Mouse (Mus musculus) liver, embryonic 12.5 days (tissue): ENCODE results near the gene Fgf4. TPM values are rescaled to one million over a fixed set of nuclear protein-coding genes. Genes with fewer than 3 reads are reported as not detected.

Source experiments
- ATAC-seq: fragments of 200-750 bp; cut with Nextera tagmentation; 2 replicates; pipeline ENCODE4 v1.8.0; 2017; ENCODE audit warnings: moderate number of reproducible peaks, mild to moderate bottlenecking, moderate library complexity
- H3K27ac ChIP-seq: fragments of 300-500 bp; sonication (generic); 2 replicates; pipeline ENCODE4 v1.5.1; 2016; ENCODE audit warnings: mild to moderate bottlenecking
- H3K27me3 ChIP-seq: fragments of 300-500 bp; sonication (generic); replicated peaks from 2 replicates; pipeline ENCODE4 v1.6.1; 2016; ENCODE audit warnings: mild to moderate bottlenecking, moderate library complexity
- H3K36me3 ChIP-seq: fragments of 300-500 bp; sonication (generic); 2 replicates; pipeline ENCODE4 v1.6.1; 2016; ENCODE audit warnings: mild to moderate bottlenecking, moderate library complexity
- H3K4me1 ChIP-seq: fragments of 300-500 bp; sonication (generic); 2 replicates; pipeline ENCODE4 v1.6.1; 2016
- H3K4me2 ChIP-seq: fragments of 300-500 bp; sonication (generic); 2 replicates; pipeline ENCODE4 v1.6.1; 2016; ENCODE audit warnings: mild to moderate bottlenecking, moderate library complexity
- H3K4me3 ChIP-seq: fragments of 300-500 bp; sonication (generic); 2 replicates; pipeline ENCODE4 v1.5.1; 2016; ENCODE audit warnings: mild to moderate bottlenecking, moderate library complexity
- H3K9ac ChIP-seq: fragments of 300-500 bp; sonication (generic); 2 replicates; pipeline ENCODE4 v1.6.1; 2016; ENCODE audit warnings: mild to moderate bottlenecking, moderate library complexity
- H3K9me3 ChIP-seq: fragments of 300-500 bp; sonication (generic); replicated peaks from 2 replicates; pipeline ENCODE4 v1.6.1; 2016; ENCODE audit warnings: mild to moderate bottlenecking, moderate library complexity
- WGBS: fragments of 180-500 bp; shearing (Covaris S2); methylation state at CpG from one replicate; pipeline ENCODE4 v1.1.7; 2016; ENCODE audit not compliant: insufficient replicate concordance; 5-methylcytosine and 5-hydroxymethylcytosine counted together
- polyA plus RNA-seq: library from polyadenylated mRNA; unstranded; fragments of >200 nt; fragmentation: Nextera tagmentation; extraction: Ambion mirVana; gene quantifications from 2 replicates; pipeline ENCODE4 v1.2.1, GENCODE M21; 2016

Gene Fgf4
- polyA plus RNA-seq, 1 experiment from 2014 or later, result not detected

DNA sequence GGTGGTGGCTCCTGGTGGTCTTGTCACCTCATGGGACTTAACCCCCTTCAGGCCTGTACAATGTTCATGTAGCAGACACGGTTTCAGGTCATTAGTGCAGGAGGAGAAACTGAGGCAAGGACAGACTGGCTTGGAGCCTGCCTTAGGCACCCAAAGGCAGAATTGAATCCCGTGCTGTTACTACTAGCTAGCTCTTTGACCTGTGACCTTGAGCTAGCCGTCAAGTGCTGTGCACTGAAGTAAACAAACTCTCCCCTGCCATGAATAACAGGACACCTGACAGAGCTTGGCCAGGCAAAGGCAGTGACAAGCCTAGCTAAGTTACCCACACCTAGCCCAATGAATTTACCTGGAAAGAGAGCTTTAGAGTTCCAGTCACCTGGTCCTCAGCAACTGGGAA is 7.8 kb downstream of the Fgf4 start:
- peaks cover 80% of the 10 kb centered on the region for H3K27me3 ChIP-seq

DNA sequence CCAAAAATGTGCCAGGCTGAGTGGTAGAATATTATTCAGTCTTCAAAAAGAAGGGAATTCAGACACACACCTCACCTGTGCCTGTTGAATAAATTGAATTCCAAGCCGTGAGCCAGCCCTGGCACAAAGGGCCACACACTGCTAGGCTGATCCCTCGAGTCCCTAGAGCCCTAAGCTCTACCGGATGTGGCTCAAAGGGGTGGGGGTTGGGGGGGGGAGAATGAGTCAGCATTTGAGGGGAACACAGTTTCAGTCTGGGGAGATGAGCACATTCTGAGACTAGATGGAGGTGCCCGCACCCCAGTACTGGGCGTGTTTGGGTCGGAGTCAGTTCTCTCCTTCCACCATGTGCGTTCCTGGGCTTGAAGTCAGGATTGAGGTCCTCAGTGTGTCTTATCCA is 10.0 kb downstream of the Fgf4 start:
- Histone ChIP-seq H3K9me3 (no peaks in the 10 kb centered on the region), H3K27ac (no peak overlapping the region), H3K36me3 (no peaks in the 10 kb centered on the region), H3K27me3 (peaks cover 84% of the 10 kb centered on the region), H3K9ac (no peak overlapping the region), H3K4me3 (no peak overlapping the region), H3K4me2 (no peak overlapping the region), H3K4me1 (peaks cover 11% of the 10 kb centered on the region; the same call in 1 of the 2 replicates)
- WGBS, result 59% methylated on average over 7 of the region's 7 CpGs
- no peak for ATAC-seq

More for the DNA sequence above, 7.8 kb downstream of the Fgf4 start:
- Histone ChIP-seq H3K9ac (no peak overlapping the region), H3K9me3 (no peaks in the 10 kb centered on the region), H3K4me3 (no peak overlapping the region), H3K4me2 (no peak overlapping the region), H3K4me1 (no peaks in the 10 kb centered on the region), H3K36me3 (no peaks in the 10 kb centered on the region), H3K27ac (no peak overlapping the region)
- ATAC-seq, result no peak
- 41% methylated on average over 3 of the region's 3 CpGs for WGBS

DNA sequence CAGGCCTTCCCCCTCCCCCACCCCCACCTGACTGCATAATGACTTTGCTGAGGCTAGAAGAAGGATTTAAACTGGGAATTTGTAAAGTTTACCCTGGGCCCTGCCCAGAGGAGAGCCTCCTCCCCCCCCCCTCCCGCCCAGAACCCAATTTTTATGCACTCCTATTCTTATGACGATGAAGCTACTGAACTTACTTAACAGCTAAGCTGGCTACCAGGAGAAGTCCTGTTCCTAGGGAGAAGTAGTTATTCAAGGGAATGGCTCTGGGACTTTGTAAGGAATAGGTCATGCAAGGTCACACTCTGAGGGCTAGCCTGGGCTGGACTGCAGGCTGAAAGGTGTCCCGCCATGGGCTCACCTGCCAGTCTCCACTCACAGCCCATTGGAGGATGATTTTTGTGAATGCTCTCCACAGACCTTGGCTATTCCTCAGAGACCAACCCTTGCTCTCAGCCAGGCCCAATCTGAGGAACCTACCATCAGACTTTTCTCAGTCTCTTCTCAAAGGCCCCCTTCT is 10.7 kb downstream of the Fgf4 start:
- no peaks in the 10 kb centered on the region for H3K9me3 ChIP-seq
- H3K27ac ChIP-seq, result no peak overlapping the region
- peaks cover 91% of the 10 kb centered on the region for H3K27me3 ChIP-seq
- no peak overlapping the region for H3K9ac ChIP-seq
- no peaks in the 10 kb centered on the region for H3K36me3 ChIP-seq
- ATAC-seq, result no peak
- H3K4me1 ChIP-seq, result peaks cover 11% of the 10 kb centered on the region; the same call in 1 of the 2 replicates
- H3K4me2 ChIP-seq, result no peak overlapping the region
- H3K4me3 ChIP-seq, result no peak overlapping the region
- whole genome bisulfite sequencing, result 62% methylated on average over 3 of the region's 3 CpGs

DNA sequence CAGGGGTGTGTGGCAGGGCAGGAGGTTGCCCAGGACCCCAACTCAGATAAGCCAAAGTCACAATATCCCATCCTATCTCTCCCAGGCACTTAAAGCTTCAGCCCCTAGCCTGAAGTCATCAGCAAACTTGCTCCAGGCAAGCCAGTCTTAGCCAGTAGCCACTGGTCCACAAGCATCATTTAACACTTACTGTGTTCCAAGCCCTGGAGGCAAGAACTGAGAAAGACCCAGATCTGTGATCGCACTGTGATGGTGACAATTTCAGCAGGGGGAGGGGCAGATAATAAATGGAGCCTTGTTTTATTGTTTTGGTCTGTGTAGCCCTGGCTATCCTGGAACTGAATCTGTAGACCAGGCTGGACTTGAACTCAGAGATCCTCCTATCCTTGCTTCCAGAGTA is 11.5 kb downstream of the Fgf4 start:
- H3K9me3 ChIP-seq, result no peaks in the 10 kb centered on the region
- peaks cover 11% of the 10 kb centered on the region; the same call in 1 of the 2 replicates for H3K4me1 ChIP-seq
- no peak for ATAC-seq
- H3K27ac ChIP-seq, result no peak overlapping the region
- 78% methylated on average over 1 of the region's 1 CpGs for WGBS
- H3K4me3 ChIP-seq, result no peak overlapping the region
- peaks cover 94% of the 10 kb centered on the region for H3K27me3 ChIP-seq
- no peak overlapping the region for H3K9ac ChIP-seq
- H3K4me2 ChIP-seq, result no peak overlapping the region
- no peaks in the 10 kb centered on the region for H3K36me3 ChIP-seq

DNA sequence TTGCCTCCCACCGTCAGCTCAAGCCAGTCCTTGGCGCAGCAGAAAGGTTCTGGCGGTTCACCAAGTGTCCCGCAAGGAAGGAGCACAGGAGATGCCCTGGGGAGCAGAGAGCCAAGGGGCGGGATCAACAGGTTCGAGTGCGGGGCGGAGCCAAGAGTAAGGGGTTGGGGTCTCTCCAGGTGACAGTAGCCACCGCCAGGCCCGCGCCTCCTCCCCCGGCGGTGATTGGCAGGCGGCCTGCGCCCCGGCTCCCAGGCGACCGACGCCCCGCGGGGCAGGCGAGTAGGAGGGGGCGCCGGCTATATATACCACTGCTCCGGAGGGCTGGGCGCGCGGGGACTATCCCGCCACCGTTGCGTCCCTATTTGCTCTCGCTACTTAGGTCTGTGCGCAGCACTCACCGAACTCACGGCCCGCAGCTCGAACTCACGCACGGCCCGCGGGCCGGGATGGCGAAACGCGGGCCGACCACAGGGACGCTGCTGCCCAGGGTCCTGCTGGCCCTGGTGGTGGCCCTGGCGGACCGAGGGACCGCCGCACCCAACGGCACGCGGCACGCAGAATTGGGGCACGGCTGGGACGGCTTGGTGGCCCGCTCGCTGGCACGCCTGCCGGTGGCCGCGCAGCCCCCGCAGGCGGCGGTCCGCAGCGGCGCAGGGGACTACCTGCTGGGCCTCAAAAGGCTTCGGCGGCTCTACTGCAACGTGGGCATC is 14.0 kb downstream of the Fgf4 start:
- ATAC-seq, result no peak
- Histone ChIP-seq H3K4me2 (peak overlapping the region; percentile 35), H3K4me3 (peak overlapping the region; percentile 4; the same call in 1 of the 2 replicates), H3K27me3 (peaks cover 95% of the 10 kb centered on the region), H3K9me3 (no peaks in the 10 kb centered on the region), H3K4me1 (peaks cover 11% of the 10 kb centered on the region; the same call in 1 of the 2 replicates), H3K36me3 (no peaks in the 10 kb centered on the region), H3K27ac (no peak overlapping the region), H3K9ac (no peak overlapping the region)
- WGBS, result 2% methylated on average over 71 of the region's 72 CpGs

DNA sequence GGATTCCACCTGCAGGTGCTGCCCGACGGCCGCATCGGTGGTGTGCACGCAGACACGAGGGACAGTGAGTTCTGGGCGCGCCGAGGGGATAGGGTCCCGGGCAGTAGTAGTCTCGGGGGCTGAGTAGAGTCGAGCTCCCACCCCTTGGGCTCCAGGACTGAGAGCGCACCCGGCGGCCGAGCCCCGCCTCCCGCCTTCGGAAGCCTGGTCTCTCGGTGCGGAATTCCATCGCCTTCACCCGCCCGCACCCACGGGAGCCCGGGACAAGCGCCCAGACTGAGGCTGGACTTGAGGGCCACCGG is 14.6 kb downstream of the Fgf4 start:
- peak overlapping the region; percentile 35 for H3K4me2 ChIP-seq

DNA sequence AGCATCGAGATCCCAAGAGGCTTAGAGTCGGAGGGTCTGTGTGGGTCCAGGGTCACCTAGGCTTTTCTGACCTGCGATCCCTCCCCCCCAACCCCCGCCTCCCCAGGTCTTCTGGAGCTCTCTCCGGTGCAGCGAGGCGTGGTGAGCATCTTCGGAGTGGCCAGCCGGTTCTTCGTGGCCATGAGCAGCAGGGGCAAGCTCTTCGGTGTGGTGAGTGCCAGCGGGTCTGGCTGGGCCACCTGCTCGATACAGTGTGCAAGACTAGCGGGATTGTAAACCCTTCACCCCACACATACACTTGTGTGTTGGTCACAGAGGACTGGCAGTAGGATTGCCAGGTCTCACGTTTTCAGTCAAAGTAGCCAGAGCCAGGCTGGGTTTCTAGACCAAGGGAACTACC is 15.0 kb downstream of the Fgf4 start:
- 5% methylated on average over 15 of the region's 15 CpGs for WGBS
- Histone ChIP-seq H3K4me2 (no peak overlapping the region), H3K4me3 (no peak overlapping the region)

More for the DNA sequence above, 14.6 kb downstream of the Fgf4 start:
- no peak overlapping the region for H3K27ac ChIP-seq
- no peak overlapping the region for H3K9ac ChIP-seq
- ATAC-seq, result no peak
- H3K4me3 ChIP-seq, result no peak overlapping the region
- WGBS, result 2% methylated on average over 28 of the region's 28 CpGs
- no peaks in the 10 kb centered on the region for H3K36me3 ChIP-seq
- H3K27me3 ChIP-seq, result peaks cover 96% of the 10 kb centered on the region
- H3K9me3 ChIP-seq, result no peaks in the 10 kb centered on the region
- H3K4me1 ChIP-seq, result peaks cover 11% of the 10 kb centered on the region; the same call in 1 of the 2 replicates

DNA sequence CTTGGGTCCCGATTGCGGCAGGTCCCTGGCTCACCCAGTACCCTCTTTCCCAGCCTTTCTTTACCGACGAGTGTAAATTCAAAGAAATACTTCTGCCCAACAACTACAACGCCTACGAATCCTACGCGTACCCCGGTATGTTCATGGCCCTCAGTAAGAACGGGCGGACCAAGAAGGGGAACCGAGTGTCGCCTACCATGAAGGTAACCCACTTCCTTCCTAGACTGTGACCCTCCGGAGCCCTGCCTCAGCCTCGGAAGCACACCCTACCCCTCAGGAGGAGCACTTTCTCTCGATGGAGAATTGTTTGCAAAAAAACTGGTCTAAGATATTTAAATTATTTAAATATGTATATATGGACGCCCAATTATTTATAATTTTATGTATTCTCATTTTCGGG is 15.5 kb downstream of the Fgf4 start:
- Histone ChIP-seq H3K9me3 (no peaks in the 10 kb centered on the region), H3K27me3 (peaks cover 98% of the 10 kb centered on the region), H3K27ac (no peak overlapping the region), H3K4me2 (no peak overlapping the region), H3K9ac (no peak overlapping the region), H3K4me3 (no peak overlapping the region), H3K4me1 (peaks cover 11% of the 10 kb centered on the region; the same call in 1 of the 2 replicates), H3K36me3 (no peaks in the 10 kb centered on the region)
- ATAC-seq, result no peak
- 4% methylated on average over 18 of the region's 18 CpGs for WGBS

More for the DNA sequence above, 15.0 kb downstream of the Fgf4 start:
- no peak overlapping the region for H3K27ac ChIP-seq
- H3K9ac ChIP-seq, result no peak overlapping the region
- H3K27me3 ChIP-seq, result peaks cover 98% of the 10 kb centered on the region
- no peaks in the 10 kb centered on the region for H3K36me3 ChIP-seq
- ATAC-seq, result no peak
- no peaks in the 10 kb centered on the region for H3K9me3 ChIP-seq
- peaks cover 11% of the 10 kb centered on the region; the same call in 1 of the 2 replicates for H3K4me1 ChIP-seq

DNA sequence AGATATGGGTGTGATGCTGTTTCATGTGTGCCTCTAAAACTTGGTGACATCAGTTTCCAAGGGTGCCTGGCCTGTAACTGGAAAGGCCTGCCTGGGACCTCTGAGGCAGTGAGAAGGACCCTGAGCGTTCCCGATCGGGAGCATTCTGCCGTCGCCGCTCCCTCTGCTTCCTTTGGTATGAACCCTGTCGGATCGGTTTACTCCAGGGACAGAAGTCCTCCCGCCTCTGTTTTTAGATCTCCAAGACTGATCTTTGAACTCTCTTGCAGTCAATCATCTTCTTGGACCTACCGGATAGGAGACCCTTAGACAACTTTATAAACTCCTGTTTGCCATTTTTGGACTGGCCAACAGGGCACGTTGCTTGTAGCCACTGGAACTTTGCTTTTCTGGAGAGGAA is 16.0 kb downstream of the Fgf4 start:
- H3K9ac ChIP-seq, result no peak overlapping the region
- peaks cover 94% of the 10 kb centered on the region for H3K27me3 ChIP-seq
- H3K36me3 ChIP-seq, result no peaks in the 10 kb centered on the region
- H3K4me2 ChIP-seq, result no peak overlapping the region
- ATAC-seq, result no peak
- no peaks in the 10 kb centered on the region for H3K9me3 ChIP-seq
- peaks cover 11% of the 10 kb centered on the region; the same call in 1 of the 2 replicates for H3K4me1 ChIP-seq
- no peak overlapping the region for H3K27ac ChIP-seq
- whole genome bisulfite sequencing, result 6% methylated on average over 11 of the region's 11 CpGs
- no peak overlapping the region for H3K4me3 ChIP-seq

DNA sequence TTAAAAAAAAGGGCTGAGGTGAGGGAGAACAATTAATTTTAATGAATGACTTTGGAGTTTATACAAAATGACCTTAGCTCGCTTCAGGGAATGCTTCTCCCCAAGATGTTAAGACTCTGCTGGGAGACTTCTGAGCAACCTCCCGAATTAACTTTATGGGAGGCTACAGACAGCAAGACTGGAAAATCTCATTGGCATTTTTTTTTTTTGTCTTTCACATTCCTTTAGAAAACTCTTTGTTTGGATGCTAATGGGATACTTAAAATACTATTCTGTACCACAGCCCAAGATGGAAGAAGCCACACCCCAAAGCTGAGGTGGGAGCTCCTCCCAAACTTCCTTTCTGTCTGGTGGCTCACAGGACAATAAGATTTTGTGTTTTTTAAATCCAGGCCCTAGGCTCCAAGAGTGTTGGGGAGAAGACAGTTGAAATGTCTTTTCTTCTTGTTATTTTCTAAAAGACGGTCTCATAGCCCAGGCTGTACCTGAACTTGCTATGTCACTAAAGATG is 17.0 kb downstream of the Fgf4 start:
- no peak overlapping the region for H3K27ac ChIP-seq
- no peaks in the 10 kb centered on the region for H3K36me3 ChIP-seq
- peaks cover 85% of the 10 kb centered on the region for H3K27me3 ChIP-seq
- H3K4me1 ChIP-seq, result peaks cover 11% of the 10 kb centered on the region; the same call in 1 of the 2 replicates
- ATAC-seq, result no peak
- no peak overlapping the region for H3K9ac ChIP-seq
- WGBS, result 50% methylated on average over 3 of the region's 3 CpGs
- H3K4me2 ChIP-seq, result no peak overlapping the region
- no peaks in the 10 kb centered on the region for H3K9me3 ChIP-seq
- H3K4me3 ChIP-seq, result no peak overlapping the region

DNA sequence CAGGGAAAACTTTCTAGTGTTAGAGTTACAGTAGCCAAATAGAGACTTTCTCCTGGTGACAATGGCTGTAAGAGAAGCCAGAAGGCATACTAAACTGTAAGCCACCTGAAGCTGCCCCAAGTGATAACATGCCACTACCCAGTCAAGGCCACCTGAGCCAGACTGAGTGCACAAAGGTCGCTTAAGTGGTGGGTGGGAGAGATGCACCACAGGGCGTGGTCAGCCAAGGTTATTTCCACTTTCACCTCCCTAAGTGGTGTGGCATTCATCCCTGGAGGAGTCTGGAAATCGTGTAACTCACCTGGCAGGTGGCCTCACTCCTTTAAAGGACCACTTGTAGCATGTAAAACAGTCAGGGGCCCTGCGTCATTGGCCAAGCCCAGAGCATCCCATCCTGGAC is 20.0 kb downstream of the Fgf4 start:
- no peak overlapping the region for H3K4me3 ChIP-seq
- no peak overlapping the region for H3K9ac ChIP-seq
- no peak for ATAC-seq
- H3K9me3 ChIP-seq, result no peaks in the 10 kb centered on the region
- 44% methylated on average over 4 of the region's 4 CpGs for WGBS
- H3K4me1 ChIP-seq, result 0 out of 2 replicates have a peak, but pooled peaks cover under 1% of the 10 kb centered on the region
- H3K4me2 ChIP-seq, result no peak overlapping the region
- no peaks in the 10 kb centered on the region for H3K36me3 ChIP-seq
- H3K27me3 ChIP-seq, result peaks cover 60% of the 10 kb centered on the region
- H3K27ac ChIP-seq, result no peak overlapping the region

DNA sequence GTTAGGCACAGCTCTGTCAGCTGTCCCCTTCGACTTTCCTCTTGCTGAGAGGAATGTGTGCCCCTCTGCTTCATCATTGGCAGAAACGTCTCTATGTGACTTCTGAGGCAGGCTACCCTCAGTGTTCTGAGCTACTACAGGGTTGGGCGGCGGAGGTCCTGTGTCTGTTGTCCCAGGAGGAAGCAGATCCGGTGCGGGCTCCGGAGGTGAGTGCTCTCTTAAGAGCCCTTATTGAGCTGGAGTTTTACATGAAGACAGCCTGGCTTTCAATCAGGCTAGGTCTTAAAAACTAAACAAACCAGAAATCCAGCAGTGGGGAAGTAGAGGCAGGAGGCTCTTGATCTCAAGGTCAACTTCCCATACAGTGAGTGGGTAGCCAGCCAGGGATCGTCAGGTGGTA is 20.4 kb downstream of the Fgf4 start:
- 63% methylated on average over 8 of the region's 8 CpGs for WGBS

More for the DNA sequence above, 20.4 kb downstream of the Fgf4 start:
- no peaks in the 10 kb centered on the region for H3K36me3 ChIP-seq
- no peak overlapping the region for H3K4me3 ChIP-seq
- no peaks in the 10 kb centered on the region for H3K4me1 ChIP-seq
- ATAC-seq, result no peak
- H3K27ac ChIP-seq, result no peak overlapping the region
- H3K9ac ChIP-seq, result no peak overlapping the region
- H3K4me2 ChIP-seq, result no peak overlapping the region
- H3K9me3 ChIP-seq, result no peaks in the 10 kb centered on the region
- peaks cover 56% of the 10 kb centered on the region for H3K27me3 ChIP-seq
